Mouse (Mus musculus): ENCODE results near the gene Col6a1. TPM values are rescaled to one million over a fixed set of nuclear protein-coding genes. Genes with fewer than 3 reads are reported as not detected.

Col6a1 gene
- polyA plus RNA-seq, 1 experiment from 2014 or later: 14.1 TPM

- H3K27me3 ChIP-seq (replicated peaks): peaks cover 22% of the 10 kb centered on the region
- 0 out of 2 replicates have a peak overlapping the region, but pooled peaks have one; percentile 10 for H3K27ac ChIP-seq
- H3K9ac ChIP-seq: no peak overlapping the region
- H3K9me3 ChIP-seq (replicated peaks): no peaks in the 10 kb centered on the region
- H3K4me2 ChIP-seq: no peak overlapping the region
- ATAC-seq: no peak
- 35% methylated on average over 3 of the region's 3 CpGs for WGBS (ENCODE audit: insufficient replicate concordance)
- 0 out of 2 replicates have a peak, but pooled peaks cover 3% of the 10 kb centered on the region for H3K4me1 ChIP-seq
- H3K4me3 ChIP-seq: no peak overlapping the region
- no peaks in the 10 kb centered on the region for H3K36me3 ChIP-seq
Observed at GRCm38 (mm10) chr10:76733677-76734068, 7.7 kb upstream of the Col6a1 start.

DNA sequence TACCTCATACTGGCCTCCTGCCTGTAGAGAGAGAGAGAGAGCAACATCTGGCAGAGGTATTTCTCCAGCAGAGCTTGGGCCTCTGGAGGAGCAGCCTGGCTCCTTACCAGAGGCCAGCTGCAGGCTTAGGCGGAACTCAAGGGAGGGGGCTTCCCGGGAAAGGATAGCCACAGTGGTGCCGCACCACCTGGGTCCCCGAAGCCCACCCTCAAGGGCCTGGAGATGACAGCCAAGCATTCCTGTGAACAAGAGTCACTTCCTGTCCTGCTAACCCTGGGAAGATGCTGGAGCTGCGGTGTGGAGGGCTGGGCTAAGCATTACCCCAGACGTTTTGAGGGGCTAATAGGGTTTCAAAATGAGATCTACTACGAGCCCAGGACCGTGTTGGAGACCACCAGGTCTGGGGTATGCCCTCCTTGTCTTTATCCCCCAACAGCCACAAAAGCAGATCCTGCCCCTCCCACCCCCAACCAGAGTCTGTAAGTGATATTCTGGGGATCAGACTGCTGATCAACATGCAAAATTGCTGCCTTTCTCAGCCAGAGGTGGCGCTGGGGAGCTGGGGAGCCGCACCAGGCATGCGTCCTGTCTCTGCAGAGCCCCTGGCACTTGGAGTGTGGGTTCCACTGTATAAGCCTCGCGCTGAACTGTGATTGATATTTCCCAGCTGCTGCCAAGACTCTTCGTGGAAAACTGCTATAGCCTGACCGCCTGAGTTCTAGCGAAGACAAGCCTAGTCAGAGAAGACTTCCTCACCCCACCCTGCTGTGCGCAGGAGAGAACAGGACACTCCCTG lies 7.1 kb upstream of the Col6a1 start:
- ATAC-seq: peak; percentile 47; the same call in 1 of the 2 replicates
- no peaks in the 10 kb centered on the region for H3K36me3 ChIP-seq
- no peak overlapping the region for H3K4me3 ChIP-seq
- 0 out of 2 replicates have a peak, but pooled peaks cover 3% of the 10 kb centered on the region for H3K4me1 ChIP-seq
- H3K27ac ChIP-seq: 0 out of 2 replicates have a peak overlapping the region, but pooled peaks have one; percentile 10
- no peaks in the 10 kb centered on the region for H3K9me3 ChIP-seq (replicated peaks)
- no peak overlapping the region for H3K9ac ChIP-seq
- no peak overlapping the region for H3K4me2 ChIP-seq
- peaks cover 22% of the 10 kb centered on the region for H3K27me3 ChIP-seq (replicated peaks)
- WGBS (ENCODE audit: insufficient replicate concordance): 12% methylated on average over 17 of the region's 17 CpGs

DNA sequence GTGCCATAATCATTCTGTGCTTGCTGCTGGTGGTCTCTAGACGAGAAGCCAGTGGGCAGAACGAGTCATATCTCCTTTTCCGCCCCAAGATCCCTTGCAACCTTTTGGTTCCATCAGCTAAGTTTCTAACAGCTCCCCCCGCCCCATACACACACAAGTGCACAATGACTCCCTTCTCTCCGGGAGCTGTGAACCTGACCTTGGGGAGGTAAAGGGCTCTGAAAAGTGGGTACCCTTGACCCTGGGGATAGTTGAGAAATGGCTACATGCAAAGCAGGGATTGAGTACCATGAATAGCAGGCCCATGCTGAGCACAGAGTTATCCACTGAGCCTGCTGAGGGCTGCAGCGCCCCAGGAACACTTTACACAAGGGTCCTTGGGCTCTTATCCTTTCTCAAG lies 6.4 kb upstream of the Col6a1 start:
- Histone ChIP-seq H3K4me3 (no peak overlapping the region), H3K36me3 (no peaks in the 10 kb centered on the region), H3K4me1 (0 out of 2 replicates have a peak, but pooled peaks cover 3% of the 10 kb centered on the region), H3K9ac (no peak overlapping the region), H3K27me3 (replicated peaks) (peaks cover 22% of the 10 kb centered on the region), H3K9me3 (replicated peaks) (no peaks in the 10 kb centered on the region), H3K27ac (no peak overlapping the region), H3K4me2 (no peak overlapping the region)
- 62% methylated on average over 6 of the region's 6 CpGs for WGBS (ENCODE audit: insufficient replicate concordance)
- ATAC-seq: no peak

- Histone ChIP-seq H3K36me3 (no peaks in the 10 kb centered on the region), H3K9ac (no peak overlapping the region), H3K27ac (no peak overlapping the region), H3K4me1 (0 out of 2 replicates have a peak, but pooled peaks cover 3% of the 10 kb centered on the region), H3K4me3 (no peak overlapping the region), H3K4me2 (no peak overlapping the region), H3K27me3 (replicated peaks) (peaks cover 22% of the 10 kb centered on the region; the same call in 1 of the 2 replicates), H3K9me3 (replicated peaks) (no peaks in the 10 kb centered on the region)
- ATAC-seq: no peak
- 59% methylated on average over 20 of the region's 20 CpGs for WGBS (ENCODE audit: insufficient replicate concordance)
Observed at GRCm38 (mm10) chr10:76731621-76732239, 5.8 kb upstream of the Col6a1 start.

- Histone ChIP-seq H3K4me1 (0 out of 2 replicates have a peak, but pooled peaks cover 3% of the 10 kb centered on the region), H3K4me2 (no peak overlapping the region), H3K36me3 (no peaks in the 10 kb centered on the region), H3K9me3 (replicated peaks) (no peaks in the 10 kb centered on the region), H3K4me3 (no peak overlapping the region), H3K27me3 (replicated peaks) (peaks cover 22% of the 10 kb centered on the region; the same call in 1 of the 2 replicates), H3K27ac (no peak overlapping the region), H3K9ac (no peak overlapping the region)
- ATAC-seq: no peak
- WGBS (ENCODE audit: insufficient replicate concordance): 75% methylated on average over 19 of the region's 19 CpGs
Observed at GRCm38 (mm10) chr10:76729631-76730620, 4.0 kb upstream of the Col6a1 start.

DNA sequence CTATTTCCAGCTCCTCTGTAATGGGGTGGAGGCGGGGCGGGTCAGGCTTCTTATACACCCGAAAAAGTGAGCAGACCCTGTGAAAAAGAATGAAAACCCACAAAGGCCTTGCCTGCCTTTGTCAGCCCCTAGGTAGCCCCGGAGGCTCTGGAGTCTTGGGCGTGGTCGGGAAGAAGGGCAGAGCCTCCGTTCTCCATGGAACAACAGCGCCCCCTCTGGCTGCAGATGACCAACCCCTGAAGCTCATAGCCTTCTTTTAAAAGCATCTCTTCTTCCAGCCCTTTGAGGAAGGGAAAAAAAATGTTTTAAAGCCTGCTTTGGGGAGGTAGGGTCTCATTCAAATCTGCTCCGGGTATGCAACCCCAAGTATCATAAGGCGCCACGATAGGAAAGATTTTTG lies 2.4 kb upstream of the Col6a1 start:
- no peak for ATAC-seq
- 9% methylated on average over 11 of the region's 11 CpGs for WGBS (ENCODE audit: insufficient replicate concordance)
- Histone ChIP-seq H3K4me3 (no peak overlapping the region), H3K27ac (no peak overlapping the region), H3K4me2 (no peak overlapping the region), H3K4me1 (no peaks in the 10 kb centered on the region), H3K27me3 (replicated peaks) (peaks cover 22% of the 10 kb centered on the region; the same call in 1 of the 2 replicates), H3K9me3 (replicated peaks) (no peaks in the 10 kb centered on the region), H3K9ac (no peak overlapping the region), H3K36me3 (no peaks in the 10 kb centered on the region)

- 87% methylated on average over 7 of the region's 7 CpGs for WGBS (ENCODE audit: insufficient replicate concordance)
- H3K27ac ChIP-seq: no peak overlapping the region
- ATAC-seq: no peak
Observed at GRCm38 (mm10) chr10:76727301-76727700, 1.3 kb upstream of the Col6a1 start.

DNA sequence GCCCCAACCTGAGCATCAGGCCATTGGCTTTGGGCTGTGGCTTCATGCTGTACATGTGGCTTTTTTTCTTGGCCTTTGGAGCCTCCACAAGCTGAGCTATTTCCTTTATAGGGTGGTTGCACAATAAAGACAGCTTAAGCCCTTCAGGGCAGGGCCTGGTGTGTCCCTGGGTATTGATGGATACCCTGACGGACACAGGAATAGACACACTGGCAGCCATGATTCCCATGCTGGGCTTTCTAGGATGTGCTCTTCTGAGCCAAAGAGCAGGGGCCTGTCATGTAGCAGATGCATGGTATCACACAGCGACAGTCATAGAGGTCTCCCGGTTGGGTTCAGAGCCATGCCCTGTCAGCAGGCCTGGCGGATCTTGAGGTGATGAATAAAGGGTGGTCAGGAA lies 898 bp upstream of the Col6a1 start:
- Histone ChIP-seq H3K4me1 (no peaks in the 10 kb centered on the region), H3K36me3 (no peaks in the 10 kb centered on the region), H3K4me2 (no peak overlapping the region), H3K9ac (no peak overlapping the region), H3K4me3 (no peak overlapping the region), H3K9me3 (replicated peaks) (no peaks in the 10 kb centered on the region), H3K27me3 (replicated peaks) (0 out of 2 replicates have a peak, but pooled peaks cover 12% of the 10 kb centered on the region), H3K27ac (no peak overlapping the region)
- no peak for ATAC-seq
- 80% methylated on average over 4 of the region's 4 CpGs for WGBS (ENCODE audit: insufficient replicate concordance)

More at GRCm38 (mm10) chr10:76727301-76727700, 1.3 kb upstream of the Col6a1 start:
- H3K27me3 ChIP-seq (replicated peaks): 0 out of 2 replicates have a peak, but pooled peaks cover 15% of the 10 kb centered on the region
- H3K4me2 ChIP-seq: no peak overlapping the region
- H3K9me3 ChIP-seq (replicated peaks): no peaks in the 10 kb centered on the region
- H3K4me1 ChIP-seq: no peaks in the 10 kb centered on the region
- no peak overlapping the region for H3K9ac ChIP-seq
- no peak overlapping the region for H3K4me3 ChIP-seq
- H3K36me3 ChIP-seq: no peaks in the 10 kb centered on the region

- Histone ChIP-seq H3K9me3 (replicated peaks) (no peaks in the 10 kb centered on the region), H3K4me1 (no peaks in the 10 kb centered on the region), H3K4me2 (peak overlapping the region; percentile 0; the same call in 1 of the 2 replicates), H3K9ac (no peak overlapping the region), H3K4me3 (no peak overlapping the region), H3K36me3 (no peaks in the 10 kb centered on the region), H3K27ac (no peak overlapping the region), H3K27me3 (replicated peaks) (0 out of 2 replicates have a peak, but pooled peaks cover 5% of the 10 kb centered on the region)
- WGBS (ENCODE audit: insufficient replicate concordance): 58% methylated on average over 2 of the region's 2 CpGs
- no peak for ATAC-seq
Observed at GRCm38 (mm10) chr10:76725097-76725496, 871 bp downstream of the Col6a1 start.

- 22% methylated on average over 5 of the region's 5 CpGs for whole genome bisulfite sequencing (ENCODE audit: insufficient replicate concordance)
Observed at GRCm38 (mm10) chr10:76724231-76724736, 1.7 kb downstream of the Col6a1 start.

More at GRCm38 (mm10) chr10:76724231-76724736, 1.7 kb downstream of the Col6a1 start:
- Histone ChIP-seq H3K36me3 (no peaks in the 10 kb centered on the region), H3K4me2 (0 out of 2 replicates have a peak overlapping the region, but pooled peaks have one; percentile 0), H3K4me1 (no peaks in the 10 kb centered on the region), H3K9me3 (replicated peaks) (no peaks in the 10 kb centered on the region), H3K9ac (no peak overlapping the region), H3K4me3 (no peak overlapping the region), H3K27ac (no peak overlapping the region), H3K27me3 (replicated peaks) (no peaks in the 10 kb centered on the region)
- ATAC-seq: no peak

Data from liver, embryonic 12.5 days (tissue).